In genomic region chr4:103841126-103841525, GRCm38 (mm10) we compare ENCODE assay signal across 16 mouse cellular contexts.
"Had no signal": no experiment of that assay in that cellular context is flagged by ENCODE, and none has a peak within 500 bp of the region (broad histone marks: within the 10 kb centered on the region; RNA-seq: fewer than 3 reads in every experiment).

No protein-coding gene starts in this region.

- H3K9ac ChIP-seq: liver, embryonic 13.5 days; liver, postnatal 0 days; lung, embryonic 15.5 days; neural tube, embryonic 12.5 days had no signal

- DNase-seq: kidney, postnatal 4 days; liver, embryonic 13.5 days; liver, postnatal 0 days; lung, postnatal 14 days; right cerebral cortex, postnatal 25 days; thymus, postnatal 4 days had no signal

- H3K36me3 ChIP-seq: limb, embryonic 10.5 days; liver, embryonic 13.5 days; lung, embryonic 15.5 days; neural tube, embryonic 12.5 days had no signal

- H3K9me3 ChIP-seq: limb, embryonic 10.5 days; liver, embryonic 13.5 days; lung, embryonic 15.5 days; neural tube, embryonic 12.5 days had no signal

- H3K4me3 ChIP-seq: layer of hippocampus, adult 2 months; limb, embryonic 10.5 days; liver, embryonic 13.5 days; lung, embryonic 15.5 days; megakaryocyte, embryonic 14.5 days; neural tube, embryonic 12.5 days had no signal

- H3K4me2 ChIP-seq: liver, embryonic 13.5 days; lung, embryonic 15.5 days; midbrain, embryonic 11.5 days; neural tube, embryonic 12.5 days had no signal

- H3K27me3 ChIP-seq: liver, embryonic 13.5 days; lung, embryonic 15.5 days; megakaryocyte, embryonic 14.5 days; neural tube, embryonic 12.5 days had no signal

- ATAC-seq: inflammation-experienced regulatory T-cells, adult 6 months; intestine, postnatal 0 days; liver, postnatal 0 days had no signal

- H3K27ac ChIP-seq: layer of hippocampus, adult 2 months; limb, embryonic 10.5 days; liver, embryonic 13.5 days; lung, embryonic 15.5 days; macrophage; neural tube, embryonic 12.5 days; stomach, postnatal 0 days had no signal

- H3K4me1 ChIP-seq: liver, embryonic 13.5 days; lung, embryonic 15.5 days; megakaryocyte, embryonic 14.5 days; neural tube, embryonic 12.5 days had no signal
